In the genomic region with DNA sequence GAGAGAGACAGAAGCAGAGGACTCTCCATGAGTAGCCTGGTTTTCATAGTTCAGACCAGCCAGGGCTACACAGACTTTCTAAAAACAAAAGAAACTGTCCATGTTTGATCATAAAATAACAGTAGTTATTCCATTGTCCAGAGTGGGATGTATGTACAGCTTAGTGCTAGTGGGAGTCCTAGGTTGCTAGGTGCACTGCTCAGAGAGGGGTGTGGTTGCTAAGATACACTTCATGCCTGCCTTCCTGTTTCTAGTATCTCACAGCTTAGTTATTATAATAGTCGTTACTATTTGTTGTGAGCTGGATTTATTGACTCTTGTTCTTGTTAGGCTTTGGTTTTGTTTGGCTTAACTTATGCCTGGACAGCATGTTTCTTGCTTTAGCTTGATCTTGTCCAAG, we compare ENCODE assay signal across 22 mouse cellular contexts. TPM values are rescaled to one million over a fixed set of nuclear protein-coding genes. Genes with fewer than 3 reads are reported as not detected.
"Had no signal": no experiment of that assay in that cellular context is flagged by ENCODE, and none has a peak within 500 bp of the region (broad histone marks: within the 10 kb centered on the region; RNA-seq: fewer than 3 reads in every experiment).

No protein-coding gene starts in this region.

- H3K9me3 ChIP-seq: lung, embryonic 15.5 days; megakaryocyte, embryonic 14.5 days; neural tube, embryonic 12.5 days; stomach, embryonic 15.5 days had no signal

- H3K27me3 ChIP-seq: lung, embryonic 15.5 days; neural tube, embryonic 12.5 days; stomach, embryonic 15.5 days had no signal

- DNase-seq: lung, adult 2 months; lung, postnatal 14 days; lung, postnatal 36 days; midbrain, embryonic 14.5 days; right cerebral cortex, postnatal 14 days; thymus, adult 2 months; thymus, postnatal 25 days; thymus, postnatal 4 days had no signal

- H3K4me2 ChIP-seq: lung, embryonic 15.5 days; midbrain, embryonic 11.5 days; neural tube, embryonic 12.5 days; stomach, embryonic 15.5 days had no signal

- ATAC-seq: lung, postnatal 0 days had no signal

- H3K4me3 ChIP-seq: lung, embryonic 15.5 days; megakaryocyte, embryonic 14.5 days; neural tube, embryonic 12.5 days; stomach, embryonic 15.5 days had no signal

- H3K9ac ChIP-seq: lung, embryonic 15.5 days; neural tube, embryonic 12.5 days; stomach, embryonic 15.5 days had no signal

- H3K27ac ChIP-seq: lung, embryonic 15.5 days; macrophage; neural tube, embryonic 12.5 days; stomach, embryonic 15.5 days; stomach, postnatal 0 days had no signal

- H3K4me1 ChIP-seq: lung, embryonic 15.5 days; megakaryocyte, embryonic 14.5 days; neural tube, embryonic 12.5 days; stomach, embryonic 15.5 days had no signal

RNA-seq across cellular contexts. Expression of a gene that starts 24.2 kb away (rescaled TPM):
- total RNA-seq: megakaryocyte progenitor cell, adult 5-6 weeks; monocyte, adult 5-6 weeks; neutrophil, adult 5-6 weeks had no signal
- polyA plus RNA-seq: macrophage had no signal

RNA-seq across cellular contexts. Expression of a gene that starts 46.3 kb away (rescaled TPM):
- total RNA-seq: megakaryocyte progenitor cell, adult 5-6 weeks; midbrain, postnatal 0 days; monocyte, adult 5-6 weeks; neutrophil, adult 5-6 weeks had no signal
- polyA plus RNA-seq: lung, embryonic 15.5 days; macrophage; midbrain, embryonic 11.5 days; midbrain, embryonic 14.5 days; midbrain, postnatal 0 days; neural tube, embryonic 12.5 days; neural tube, embryonic 14.5 days; stomach, embryonic 15.5 days; stomach, postnatal 0 days; thymus, adult 2 months; urinary bladder, adult 2 months had no signal
